Mouse (Mus musculus): ENCODE data around the gene Mical3.

Mical3 gene

DNA sequence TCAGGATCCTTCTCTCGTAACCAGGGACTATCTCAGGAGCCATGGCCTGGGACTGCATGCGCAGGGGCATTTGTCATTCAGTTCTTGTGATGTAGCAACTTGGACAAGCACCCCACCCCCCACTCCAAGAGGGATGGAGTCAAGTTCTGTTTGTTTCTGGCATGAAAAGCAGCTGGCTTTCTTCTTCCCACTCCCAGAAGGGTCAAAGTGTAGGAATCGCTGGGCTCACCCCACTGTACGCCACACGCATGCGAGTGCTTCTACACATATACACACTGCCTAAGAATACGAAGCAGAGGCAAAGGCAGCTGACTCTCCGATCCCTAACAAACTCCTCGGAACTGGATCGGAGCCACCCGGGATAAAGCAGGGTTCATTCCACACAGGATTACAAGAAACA is 119.1 kb downstream of the Mical3 start:
- DNase-seq (ENCODE audit: low spot score): no peak

DNA sequence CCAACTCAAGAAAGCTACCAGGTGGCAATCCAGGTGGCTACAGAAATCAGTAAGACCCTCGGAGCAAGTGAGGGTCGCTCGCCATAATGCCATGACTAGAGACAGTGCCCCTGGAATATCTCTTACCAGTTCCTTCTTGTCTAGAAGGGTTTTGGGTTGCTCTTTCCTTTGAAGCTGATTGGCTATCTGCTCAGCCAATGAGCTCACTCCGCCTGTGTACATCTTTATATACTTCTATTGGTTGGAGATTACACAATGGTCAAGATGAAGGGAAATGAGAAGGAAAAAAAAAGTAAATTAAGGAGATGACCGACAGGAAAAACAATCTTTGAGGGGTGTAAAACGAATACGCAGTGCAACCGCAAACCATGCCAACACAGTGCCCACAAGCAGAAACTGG is 121.1 kb downstream of the Mical3 start:
- DNase-seq (ENCODE audit: low spot score): no peak

DNA sequence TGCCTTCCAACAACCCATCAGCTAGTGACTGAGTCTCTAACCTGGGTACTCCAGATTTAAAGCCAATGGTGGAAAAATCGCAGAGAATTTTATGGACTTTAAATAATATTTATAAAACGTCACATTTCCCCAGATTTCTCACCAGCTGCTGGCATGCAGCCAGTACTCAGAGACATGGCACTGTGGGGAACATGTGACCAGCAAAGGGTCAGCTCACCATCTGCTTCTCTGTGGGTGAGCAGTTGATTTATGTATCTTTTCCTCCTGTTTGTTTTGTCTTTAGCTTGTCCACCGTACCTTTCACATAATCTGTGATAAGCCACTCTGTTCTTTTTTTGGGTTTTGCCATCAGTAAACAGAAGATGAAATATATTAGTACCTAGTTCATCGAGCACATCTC is 125.8 kb downstream of the Mical3 start:
- DNase-seq (ENCODE audit: low spot score): no peak

DNA sequence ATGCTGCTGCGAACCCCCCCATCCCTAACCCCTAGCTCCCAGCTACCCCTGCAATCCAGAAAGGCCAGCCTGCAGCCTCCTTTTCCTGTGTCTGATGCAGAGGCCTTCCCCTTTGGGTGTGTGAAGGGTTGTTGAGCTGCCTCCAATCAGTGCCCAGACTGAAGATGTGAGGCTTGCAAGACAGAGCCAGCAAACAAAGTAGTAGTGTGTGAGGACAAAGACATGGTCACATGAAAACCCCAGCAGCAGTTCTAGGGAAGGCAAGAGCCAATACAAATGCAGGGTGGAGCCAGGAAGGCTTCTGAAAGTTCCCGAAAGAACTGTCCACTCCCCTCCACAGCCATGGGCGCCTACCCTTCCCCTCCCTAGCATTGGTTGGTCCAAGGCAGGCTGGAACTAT is 127.8 kb downstream of the Mical3 start:
- no peak for DNase-seq (ENCODE audit: low spot score)

DNA sequence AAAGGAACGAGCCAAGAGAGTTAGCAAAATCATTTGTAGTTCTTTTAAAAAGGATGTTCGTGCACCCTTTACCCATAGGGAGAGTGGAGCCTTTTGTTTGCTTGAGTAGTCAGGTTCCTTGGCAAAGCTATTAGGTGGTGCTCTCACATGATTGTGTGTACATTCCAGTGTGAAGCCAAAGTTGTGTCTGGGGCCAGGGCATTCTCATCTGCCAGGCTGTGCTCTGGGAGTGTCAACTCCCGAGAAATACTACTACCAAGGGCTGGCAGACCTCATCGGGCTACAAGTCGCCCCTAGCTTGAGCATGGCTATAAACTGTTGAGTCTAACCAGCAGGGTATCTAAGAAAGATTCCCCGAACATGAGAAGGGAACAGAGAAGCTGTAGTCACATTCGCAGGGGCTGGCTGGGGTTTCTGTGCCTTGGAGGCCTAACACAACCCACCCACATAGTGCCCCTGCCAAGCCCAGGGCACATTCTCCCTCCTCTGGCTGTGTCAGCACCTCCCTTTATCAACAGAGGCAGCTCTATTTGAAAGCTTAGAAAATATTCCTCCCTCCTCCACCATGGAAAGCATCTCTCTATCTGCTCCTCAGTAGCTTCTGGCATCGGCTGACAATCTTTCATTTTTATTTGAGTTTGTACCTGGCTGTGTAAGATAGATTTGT is 130.8 kb downstream of the Mical3 start:
- DNase-seq (ENCODE audit: low spot score): no peak

DNA sequence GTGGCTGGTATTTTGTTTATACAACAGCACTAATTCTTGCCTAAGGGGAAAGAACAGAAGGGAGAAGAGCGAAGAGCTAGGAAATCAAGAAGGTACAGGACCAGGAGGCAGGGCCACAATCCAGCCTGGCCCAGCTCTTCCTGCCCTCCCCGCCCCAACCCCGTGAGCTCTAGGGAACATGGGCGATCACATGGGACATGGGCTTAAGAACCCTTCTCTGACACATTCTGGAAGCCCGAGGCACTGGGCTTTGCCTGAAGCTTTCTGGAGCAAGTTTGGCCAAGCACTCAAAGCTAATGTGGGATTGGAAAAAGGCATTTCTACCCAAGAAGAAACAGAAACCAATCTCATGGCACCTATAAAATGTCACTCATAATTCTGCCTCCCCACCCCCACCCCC is 131.7 kb downstream of the Mical3 start:
- no peak for DNase-seq (ENCODE audit: low spot score)

DNA sequence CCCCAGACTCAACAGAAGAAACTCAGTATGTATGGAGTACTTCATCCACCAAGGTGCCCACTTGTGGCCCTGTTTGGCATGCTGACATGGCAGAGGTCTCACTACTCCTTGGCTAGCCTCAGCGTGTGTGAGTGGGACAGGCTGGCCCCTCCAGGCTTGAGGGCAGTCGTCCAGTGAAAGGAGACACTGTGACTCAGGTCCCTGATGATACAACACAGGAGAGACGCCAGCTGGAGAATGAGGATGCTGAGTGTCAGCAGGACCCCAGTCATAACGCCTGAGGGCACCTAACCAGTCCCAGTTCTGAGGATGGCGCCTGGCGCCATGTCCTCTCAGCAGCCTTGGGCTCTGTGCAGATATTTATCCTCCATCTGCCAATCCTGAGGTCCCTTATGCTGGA is 134.2 kb downstream of the Mical3 start:
- DNase-seq (ENCODE audit: low spot score): no peak

DNA sequence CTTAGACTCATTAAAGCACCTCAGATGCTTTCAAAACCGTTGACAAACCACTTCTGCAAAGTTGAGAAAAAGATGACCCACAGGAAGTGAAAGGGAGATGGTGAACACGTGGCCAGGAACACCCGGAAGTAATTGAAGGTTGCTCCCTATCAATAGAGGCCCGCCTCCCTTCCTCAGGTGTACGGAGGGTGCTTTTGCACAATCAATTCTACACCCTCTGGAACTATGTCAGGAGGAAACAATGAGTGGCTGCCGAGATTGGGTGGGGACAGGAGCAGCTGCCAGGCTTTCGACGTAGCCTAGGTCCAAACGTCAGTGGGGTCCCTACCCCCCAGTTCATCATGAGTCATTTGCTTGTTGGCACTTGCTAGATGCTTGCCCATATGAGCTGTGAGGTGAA is 135.3 kb downstream of the Mical3 start:
- DNase-seq (ENCODE audit: low spot score): peak; percentile 59

DNA sequence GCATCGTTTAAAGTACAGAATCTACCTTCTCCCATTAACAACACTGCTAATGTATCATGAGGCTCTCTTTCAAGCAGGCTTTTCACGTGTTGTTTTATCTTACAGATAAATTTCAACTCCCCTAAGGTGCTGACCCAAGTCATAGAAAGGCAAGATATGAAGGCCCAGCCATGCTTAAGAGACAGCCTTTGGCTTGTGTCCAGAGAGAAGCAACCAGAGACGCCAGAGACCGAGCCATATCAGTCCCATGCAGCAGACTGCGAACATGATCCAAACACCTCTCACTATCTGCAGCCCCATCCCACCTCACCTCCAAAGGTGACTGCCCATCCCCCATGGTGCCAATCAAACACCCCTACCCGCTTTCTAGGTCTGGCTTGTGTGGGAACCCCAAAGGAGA is 138.9 kb downstream of the Mical3 start:
- no peak for DNase-seq (ENCODE audit: low spot score)

DNA sequence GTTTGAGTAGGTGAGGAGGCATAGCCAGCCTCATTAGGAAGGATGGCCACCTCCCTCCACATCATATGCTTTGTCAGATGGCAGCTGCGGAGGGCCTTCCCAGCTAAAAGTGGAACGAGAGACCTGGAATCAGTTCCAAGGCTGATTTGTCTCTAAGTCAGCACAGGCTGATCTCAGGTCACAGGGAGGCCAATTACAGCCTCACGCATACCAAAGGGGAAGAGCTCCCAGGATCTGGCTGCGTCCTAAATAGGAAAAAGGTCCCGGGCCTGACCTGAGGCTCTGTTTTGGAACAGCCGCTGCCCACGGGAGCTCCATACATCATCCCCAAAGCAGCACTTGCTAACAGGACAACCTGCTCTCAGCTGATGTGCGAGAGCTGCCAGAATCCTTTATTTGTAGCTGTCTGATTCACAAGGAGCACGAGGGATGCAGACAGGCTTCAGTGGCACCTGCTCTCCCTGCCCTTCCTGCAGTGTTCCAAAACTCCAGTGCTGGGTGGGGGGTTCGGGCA is 143.2 kb downstream of the Mical3 start:
- DNase-seq (ENCODE audit: low spot score): no peak

DNA sequence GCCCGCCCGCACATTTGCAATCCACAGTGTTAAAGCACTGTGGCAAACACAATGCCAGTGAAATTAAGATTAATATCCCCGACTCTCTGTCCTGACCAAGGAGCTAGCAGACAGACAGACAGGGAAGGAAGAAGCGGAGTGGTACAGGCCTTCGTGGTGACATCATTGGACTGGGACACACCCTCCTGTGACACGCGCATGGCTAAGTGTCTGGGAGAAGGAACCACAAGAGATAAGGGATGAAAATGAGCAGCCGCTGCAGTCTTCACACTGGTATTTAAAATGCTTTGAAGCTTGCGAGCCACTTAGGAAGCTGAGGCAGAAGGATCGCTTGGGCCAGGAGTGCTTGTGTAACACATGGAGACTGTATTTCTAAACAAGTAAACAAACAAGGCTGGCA is 143.6 kb downstream of the Mical3 start:
- no peak for DNase-seq (ENCODE audit: low spot score)

DNA sequence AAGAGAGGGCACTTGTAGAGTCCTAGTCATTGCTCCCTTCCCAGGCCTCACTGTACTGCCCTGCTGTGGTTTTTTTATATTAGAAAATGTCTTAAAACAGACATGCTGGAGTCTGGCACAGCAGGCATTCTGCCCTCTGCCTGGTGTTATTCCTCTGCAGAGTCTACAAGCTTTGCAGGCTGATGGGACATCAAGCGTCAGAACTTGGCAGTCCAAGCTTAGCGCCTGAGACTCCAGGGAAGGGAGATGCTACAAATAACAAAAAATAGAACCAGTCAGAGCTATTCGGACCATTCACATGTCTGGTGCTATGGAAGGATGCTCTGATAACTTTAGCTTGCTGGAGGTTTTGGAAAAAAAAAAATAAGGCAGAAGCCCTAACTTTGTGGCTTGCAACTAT is 144.6 kb downstream of the Mical3 start:
- DNase-seq (ENCODE audit: low spot score): no peak

DNA sequence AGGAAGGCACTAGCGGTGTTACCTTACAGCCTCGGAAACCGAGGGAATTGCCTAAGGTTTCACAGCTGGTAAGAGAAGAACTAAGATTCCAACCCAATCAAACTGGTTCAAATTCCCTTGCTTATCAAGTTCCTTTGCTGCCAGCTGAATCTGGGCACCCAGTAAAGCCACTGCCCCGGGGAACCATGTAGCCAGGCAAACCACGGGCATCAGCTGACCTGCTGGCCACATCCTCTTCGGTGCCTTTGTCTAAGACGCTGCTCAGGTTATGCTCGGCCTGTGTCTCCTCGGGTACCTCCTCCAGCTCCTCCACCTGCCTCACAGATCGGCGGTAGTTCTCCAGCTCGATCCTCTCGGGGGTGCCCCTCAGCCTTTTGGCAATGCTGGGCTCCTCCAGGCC is 148.5 kb downstream of the Mical3 start:
- DNase-seq (ENCODE audit: low spot score): no peak

DNA sequence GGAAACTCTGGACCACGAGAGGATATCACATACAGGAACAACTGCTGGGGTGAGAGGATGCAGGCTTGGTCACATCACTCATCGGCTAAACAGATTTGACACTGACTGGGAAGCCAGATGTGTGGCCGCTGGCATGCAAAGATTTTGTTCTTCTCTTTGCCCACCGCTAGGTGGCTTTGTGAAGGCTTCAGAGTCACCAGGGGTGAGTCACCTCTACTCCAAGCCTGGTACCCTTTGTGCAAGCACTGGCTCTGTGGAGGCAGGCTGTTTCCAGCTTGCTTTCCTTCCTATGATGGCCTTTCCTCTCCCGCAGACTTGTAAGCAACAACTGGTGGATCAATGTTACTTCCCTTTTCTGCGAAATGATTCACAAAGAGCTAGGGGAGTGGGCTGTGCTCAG is 149.3 kb downstream of the Mical3 start:
- DNase-seq (ENCODE audit: low spot score): no peak

DNA sequence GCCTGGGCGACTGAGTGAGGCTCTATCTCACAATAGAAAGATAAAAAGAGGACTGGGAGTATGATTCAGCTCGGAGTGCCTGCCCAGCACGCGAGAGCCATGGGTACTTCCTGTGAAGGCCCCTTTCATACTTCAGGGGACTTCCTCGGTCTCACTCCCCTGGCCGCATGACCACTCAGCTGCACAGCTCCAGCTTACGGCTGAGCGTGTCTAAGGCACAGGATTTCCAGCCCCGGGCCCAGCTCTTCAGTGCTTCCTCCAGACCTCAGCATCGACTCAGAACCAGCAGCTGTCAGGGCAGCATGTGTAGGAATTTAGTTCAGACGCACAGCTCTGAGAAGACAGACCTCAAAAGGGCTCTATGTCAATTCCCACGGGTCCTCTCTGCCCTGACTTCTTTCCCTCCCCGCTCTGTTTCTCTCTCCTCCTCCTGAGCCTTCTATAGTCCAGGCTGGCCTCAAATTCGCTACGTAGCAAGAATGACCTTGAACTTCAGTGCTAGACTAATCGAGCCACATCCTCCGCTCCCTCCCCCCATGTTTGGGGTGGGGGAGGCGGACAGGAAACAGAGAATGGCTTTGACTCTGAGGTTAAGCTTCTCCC is 152.7 kb downstream of the Mical3 start:
- DNase-seq (ENCODE audit: low spot score): no peak

DNA sequence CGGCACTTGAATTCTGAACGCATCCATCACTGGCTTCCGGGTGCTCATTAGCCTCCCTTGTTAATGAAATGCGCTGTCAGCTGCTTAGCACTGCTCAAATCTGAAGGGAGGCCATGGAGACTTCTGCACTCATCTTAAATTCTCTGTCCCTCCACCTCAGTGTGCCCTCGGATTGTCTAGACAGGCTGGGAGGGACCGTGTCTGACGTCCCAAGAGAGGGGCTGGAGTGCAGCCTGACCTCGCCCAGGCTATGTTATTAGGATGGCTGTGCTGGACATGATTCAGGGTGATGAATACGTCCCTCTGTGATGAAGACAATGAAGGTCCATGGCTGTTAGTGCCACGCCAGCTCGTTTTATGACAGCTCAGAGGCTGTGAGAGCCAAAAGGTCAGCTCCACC is 153.8 kb downstream of the Mical3 start:
- no peak for DNase-seq (ENCODE audit: low spot score)

DNA sequence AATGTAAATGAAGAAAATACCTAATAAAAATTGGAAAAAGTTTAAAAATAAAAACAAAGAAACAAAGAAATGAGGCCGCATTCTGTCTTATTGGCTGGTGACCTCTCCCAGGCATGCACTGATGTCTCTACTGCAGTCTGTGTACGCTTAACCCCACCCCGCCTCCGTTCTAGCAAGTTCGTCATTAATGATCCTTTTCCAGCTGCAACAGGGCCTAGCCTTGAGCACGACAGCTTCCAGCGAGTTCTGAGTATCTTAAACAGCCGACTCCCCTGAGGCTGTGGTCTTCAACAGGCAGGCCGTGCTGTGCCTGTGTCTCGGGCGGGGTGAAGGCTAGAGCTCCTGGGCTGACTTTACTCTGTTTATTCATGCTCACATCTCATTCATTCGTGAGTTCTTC is 154.7 kb downstream of the Mical3 start:
- DNase-seq (ENCODE audit: low spot score): no peak

DNA sequence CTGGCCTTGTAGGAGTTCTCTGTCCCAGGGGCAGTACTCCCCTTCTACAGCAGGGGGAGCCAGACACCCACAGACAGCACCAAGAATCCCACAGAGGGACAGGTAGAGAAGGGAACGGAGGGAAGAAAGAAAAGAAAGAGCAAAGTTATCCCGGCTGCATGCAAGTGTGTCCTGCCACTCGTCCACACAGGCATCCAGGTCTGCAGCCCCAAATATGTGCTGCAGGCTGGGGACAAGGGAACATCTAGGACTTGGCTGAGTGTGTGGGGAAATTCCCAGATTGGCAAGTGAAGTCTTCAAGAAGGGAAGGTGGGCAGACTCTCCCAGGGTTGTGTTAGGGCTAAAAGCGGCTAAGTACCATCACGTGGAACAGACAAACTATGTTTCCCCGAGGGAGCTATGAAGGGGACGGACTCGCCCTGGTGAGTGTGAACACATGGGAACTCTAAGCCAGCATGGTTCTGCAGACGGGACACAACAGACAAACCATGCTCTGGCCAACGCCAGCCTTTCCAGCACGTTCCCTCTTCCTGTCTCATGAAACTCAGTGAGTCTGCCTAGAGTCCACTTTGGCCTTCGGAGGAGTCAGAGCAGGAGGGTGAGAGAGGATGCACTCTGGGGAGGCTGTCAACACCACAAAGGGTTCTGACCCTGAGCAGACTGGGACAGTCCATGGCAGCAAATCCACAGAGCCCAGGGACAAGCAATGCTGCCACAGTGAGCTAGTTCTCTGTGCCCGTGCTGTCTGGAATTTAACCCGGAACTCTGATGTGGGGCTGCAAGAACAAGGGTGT is 158.8 kb downstream of the Mical3 start:
- DNase-seq (ENCODE audit: low spot score): peak; percentile 79

DNA sequence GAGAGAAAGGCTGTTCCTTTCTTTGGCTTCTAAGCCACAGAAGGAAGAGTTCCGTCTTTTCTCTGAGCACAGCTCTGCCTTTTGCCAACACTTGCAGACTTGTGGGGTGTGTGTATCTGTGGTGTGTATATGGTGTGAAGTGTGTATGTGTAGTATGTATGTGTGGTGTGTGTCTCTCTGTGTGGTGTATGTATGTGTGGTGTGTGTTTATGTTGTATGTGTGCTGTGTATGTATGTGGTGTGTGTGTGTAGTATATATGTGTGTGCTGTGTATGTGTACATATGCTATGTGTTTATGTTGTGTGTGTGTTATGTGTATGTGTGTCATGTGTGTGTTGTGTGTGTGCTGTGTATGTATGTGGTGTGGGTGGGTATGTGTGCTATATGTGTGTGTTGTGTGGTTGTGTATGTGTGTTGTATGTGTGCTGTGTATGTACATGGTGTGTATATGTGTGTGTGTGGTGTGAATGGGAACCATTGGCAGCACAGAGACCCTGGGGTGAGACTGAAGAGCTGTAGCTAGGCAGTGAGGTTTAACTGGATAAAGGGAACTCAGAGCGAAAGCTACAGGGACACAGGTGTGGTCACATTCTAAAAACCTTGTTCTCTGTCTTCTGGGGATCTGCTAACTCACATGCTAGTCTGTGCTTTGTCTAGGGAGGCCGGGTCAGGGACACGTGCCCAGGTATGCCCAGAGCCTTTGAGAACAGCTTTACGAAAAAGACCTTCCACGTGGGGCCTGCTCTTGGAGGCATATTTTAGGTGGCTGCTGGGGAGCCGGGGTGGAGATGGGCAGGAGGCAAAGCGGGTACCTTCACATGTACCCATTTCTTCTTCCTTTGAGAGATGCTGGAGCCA is 159.6 kb downstream of the Mical3 start:
- no peak for DNase-seq (ENCODE audit: low spot score)

DNA sequence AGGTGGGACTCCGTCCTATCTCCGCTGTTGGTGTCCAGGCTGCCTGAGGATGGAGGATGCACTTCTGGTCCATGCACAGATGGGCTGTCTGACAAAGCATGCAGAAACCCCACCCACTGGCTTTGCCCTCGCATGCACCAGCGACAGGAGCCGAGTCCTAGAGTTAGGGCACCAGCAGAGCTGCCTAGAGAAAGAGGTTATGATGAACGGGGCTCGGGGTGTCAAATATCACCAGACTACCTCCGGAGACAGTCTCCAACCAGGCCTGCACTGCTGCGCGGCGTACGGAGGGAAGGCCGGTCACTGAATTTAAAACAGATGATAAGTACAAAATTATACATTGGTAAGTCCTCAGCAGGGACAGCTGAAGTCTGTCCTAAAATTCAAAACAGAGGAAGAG is 165.0 kb downstream of the Mical3 start:
- DNase-seq (ENCODE audit: low spot score): no peak

DNA sequence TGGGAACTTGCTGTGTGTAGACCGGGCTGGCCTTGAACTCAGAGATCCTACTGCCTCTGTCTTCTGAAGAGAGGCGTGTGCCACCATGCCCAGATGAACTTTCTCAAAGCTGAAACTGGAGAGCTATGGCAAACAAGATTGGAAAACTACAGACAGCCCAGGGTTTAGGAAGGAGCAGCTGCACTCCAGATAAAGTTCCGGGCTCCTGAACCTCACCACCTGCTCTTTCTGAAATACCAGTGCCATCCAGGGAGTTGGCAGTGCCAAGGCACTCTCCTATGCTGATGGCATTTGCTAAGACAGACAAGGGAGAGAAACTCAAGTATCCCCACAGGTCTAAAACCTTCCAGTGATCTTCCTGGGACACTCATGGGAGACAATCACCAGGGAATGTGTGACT is 166.6 kb downstream of the Mical3 start:
- no peak for DNase-seq (ENCODE audit: low spot score)

DNA sequence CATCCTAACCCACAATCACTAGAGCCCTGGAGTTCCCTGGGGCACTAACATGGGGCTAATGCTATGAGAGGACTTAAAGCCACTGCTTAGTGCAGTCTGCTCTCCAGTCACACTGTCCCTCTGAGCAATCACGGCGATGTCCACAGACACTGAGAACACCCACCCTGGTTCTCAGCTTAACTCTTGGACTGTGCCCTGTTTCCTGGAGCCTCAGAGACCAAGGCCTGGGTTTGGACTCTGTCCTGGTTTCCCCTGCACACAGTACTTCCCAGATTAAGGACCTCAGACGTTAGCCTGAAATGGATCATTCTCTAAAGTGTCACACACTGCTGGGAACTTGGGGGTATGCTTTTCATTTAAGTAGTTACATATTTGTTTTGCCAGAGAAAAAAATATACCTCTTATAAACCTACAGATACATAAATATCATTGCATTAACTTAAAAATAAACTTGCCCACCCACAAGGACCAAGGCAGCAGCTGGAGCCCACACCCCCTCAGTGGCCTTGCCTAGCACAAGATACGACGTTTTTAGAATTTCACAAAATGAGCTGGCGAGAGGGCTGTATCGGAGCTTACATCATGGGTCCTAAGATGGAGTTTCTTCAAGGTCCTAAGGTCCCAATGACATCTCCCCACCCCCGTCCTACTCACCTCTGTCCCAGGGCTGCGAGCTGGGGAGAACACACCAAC is 170.3 kb downstream of the Mical3 start:
- no peak for DNase-seq (ENCODE audit: low spot score)
